Mouse (Mus musculus) gastrocnemius, postnatal 4 days (tissue): ENCODE results near the gene Foxo1. TPM values are rescaled to one million over a fixed set of nuclear protein-coding genes. Genes with fewer than 3 reads are reported as not detected.

Experiments used
- total RNA-seq, 2 experiments: library from RNA; stranded (reverse); gene quantifications; 2 replicates each; pipeline ENCODE4 v1.2.3; 2021

Gene Foxo1
- total RNA-seq, 2 experiments from 2014 or later, result 11.9 to 13.2 TPM

Other genes with a start within 250 kb of the Foxo1 start
- gene Maml3, start 163.3 kb upstream of the Foxo1 start, total RNA-seq, result 1 to 10 TPM; 6.5 to 7.3 TPM